Mouse (Mus musculus) right cerebral cortex, adult 18-20 months (tissue): Measurements from ENCODE around the gene Osbp.
A peak's percentile ranks its signal among the peaks of the same experiment; 100 is the strongest.

ENCODE experiments used
- DNase-seq: peaks from one replicate; pipeline ENCODE4 v3.0.0; 2022; ENCODE audit warnings: mixed read lengths

Gene Osbp

DNA sequence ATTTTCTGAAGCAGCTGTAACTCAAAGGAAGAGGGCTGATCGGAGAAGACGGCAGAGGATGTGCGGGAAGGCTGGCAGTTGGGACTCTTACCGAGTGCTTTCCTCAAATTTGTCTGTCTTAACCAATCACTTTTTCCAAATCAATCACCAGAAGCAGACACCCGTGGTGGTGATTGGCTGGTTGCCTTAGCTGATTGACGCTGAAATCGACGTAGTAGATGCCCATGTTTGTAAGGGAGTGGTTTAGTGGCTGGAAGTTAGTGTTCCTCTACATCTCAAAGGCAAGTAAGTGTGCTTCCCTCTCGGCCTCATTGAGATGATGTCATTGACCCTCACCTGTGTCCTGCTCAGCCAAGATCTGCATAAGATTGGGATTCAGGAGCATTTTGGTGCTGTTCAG, 26.3 kb downstream of the Osbp start:
- no peak for DNase-seq

DNA sequence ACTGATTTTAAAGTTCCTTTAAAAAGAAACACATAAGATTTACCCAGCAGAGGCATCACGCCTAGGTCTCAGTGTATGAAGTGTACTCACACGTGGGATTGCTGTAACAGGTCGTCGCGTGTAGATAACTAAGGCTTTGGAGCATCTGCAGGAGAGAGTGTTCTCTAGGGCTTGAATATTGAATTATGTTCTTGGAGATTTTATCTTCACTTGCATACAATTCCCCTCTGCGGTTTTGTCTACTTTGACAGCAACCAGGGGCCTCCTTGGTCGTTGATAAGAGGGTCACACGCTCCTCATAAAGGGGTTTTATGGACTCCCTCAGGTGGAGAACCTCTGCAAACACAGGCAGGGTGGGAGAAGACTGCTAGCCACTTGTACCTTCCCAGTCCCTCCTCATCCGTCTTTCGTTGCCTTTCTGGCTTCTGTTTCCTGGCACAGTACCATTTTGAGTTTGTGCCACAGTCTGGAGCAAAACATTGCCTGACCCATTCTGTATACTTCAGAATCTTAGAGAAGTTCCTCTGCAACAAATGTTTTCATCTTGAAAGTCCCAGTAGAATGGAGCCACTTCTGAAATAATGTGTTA, 26.8 kb downstream of the Osbp start:
- DNase-seq = no peak

DNA sequence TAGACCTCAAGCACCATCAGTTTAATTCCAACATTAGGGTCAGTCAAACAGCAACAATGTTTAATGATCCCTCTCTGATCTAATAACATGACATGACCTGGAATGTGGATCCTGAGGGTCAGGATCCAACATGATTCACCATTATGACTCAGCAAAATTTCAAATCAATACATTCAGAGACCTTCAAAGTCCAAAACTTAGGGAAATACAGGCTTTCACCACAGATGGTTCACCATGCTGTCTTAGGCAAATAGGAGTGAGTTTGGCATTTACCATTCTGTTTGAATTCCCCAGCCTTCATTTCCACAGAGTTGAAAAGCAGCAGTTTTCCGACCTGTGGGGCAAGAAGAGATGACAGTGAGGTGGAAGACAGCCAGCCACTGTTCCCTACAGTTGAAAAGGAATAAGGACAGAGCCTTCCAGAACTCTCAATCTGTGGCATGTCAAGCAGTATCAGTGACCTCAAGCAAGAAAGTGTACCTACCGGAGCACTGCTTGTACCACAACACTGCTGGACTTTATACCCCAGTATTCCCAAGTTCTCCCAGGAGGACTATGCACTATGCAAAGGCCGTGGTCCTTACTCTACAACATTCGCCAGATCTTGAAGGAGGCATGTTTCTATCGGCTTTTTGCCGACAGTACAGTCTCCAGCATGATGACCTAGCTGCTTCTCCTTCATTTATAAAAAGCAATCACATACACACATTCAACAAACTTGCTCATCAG, 29.1 kb downstream of the Osbp start:
- no peak for DNase-seq

DNA sequence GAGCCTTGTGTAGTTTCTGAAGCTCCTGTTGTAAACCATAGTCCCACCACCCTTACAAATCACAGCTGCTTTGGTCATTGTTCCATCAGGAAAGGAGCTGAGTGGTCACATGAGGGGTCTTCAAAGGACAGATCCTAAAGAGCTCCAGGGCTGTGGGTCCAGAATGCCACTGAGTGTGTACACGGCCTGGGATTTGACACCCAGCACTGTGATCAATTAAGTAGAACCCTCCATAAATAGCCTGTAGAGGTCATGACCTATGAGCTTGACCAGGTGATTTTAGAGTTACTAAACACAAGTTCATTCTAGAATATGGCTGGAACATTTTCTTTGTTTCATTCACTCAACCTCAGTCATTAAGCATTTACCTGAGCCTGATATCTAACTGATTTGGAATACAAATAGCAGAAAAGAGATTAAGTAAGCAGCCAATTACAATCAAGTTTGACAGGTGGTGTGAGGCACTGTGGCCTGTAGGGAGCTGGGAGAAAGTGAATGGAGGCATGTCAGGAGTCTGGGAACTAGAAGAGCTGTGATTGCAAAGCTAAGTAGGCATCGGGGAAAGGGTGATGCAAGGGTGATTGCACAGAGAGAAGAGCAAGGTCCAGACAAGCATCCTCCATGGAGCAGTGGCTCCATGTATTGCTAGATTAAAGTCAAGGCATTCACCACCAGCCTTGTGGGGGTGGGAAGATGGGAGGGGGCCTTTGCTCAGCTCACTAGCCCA, 30.1 kb downstream of the Osbp start:
- no peak for DNase-seq

- no peak for DNase-seq
These were observed 35.9 kb downstream of the Osbp start for GRCm38 (mm10) chr19:12001686-12002085.

GRCm38 (mm10) chr19:12002125-12002524, 36.4 kb downstream of the Osbp start:
- DNase-seq = peak; percentile 51

DNA sequence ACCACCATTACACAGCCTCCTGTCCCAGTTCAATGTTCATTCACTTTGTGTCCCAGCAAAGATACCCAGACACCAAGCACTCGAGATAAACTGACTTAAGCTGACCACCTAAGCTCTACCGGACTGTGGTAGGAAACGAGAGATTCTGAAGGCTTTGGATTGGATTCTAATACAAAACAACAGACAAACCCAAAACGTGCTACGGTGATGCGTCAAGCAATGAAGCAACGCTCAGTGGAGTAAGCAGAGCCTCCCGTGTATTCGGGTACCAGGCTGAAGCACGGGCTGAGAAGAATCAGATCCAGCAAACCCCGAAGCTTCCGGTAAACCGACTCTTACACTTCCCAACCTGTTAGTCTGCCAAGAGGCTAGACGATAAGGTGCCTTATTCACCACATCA, 37.0 kb downstream of the Osbp start:
- no peak for DNase-seq

DNA sequence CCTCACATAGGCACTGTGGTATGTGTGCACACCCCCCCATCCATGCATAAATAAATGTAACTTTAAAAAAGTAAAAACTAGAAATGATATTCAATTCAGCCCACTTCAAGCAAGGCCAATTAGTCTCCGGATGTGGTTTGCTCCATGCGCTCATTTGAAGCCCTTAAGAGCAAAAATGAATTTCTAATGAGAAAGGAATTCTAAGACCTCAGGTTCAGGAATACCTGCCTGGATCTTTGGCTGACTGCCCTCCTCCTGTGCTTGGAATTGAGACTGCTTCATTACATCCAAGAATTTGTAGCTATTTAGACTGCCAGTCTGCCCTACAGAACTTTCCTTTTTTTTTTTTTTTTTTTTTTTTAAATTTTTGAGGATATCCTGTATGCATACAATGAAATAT, 37.8 kb downstream of the Osbp start:
- DNase-seq = no peak

DNA sequence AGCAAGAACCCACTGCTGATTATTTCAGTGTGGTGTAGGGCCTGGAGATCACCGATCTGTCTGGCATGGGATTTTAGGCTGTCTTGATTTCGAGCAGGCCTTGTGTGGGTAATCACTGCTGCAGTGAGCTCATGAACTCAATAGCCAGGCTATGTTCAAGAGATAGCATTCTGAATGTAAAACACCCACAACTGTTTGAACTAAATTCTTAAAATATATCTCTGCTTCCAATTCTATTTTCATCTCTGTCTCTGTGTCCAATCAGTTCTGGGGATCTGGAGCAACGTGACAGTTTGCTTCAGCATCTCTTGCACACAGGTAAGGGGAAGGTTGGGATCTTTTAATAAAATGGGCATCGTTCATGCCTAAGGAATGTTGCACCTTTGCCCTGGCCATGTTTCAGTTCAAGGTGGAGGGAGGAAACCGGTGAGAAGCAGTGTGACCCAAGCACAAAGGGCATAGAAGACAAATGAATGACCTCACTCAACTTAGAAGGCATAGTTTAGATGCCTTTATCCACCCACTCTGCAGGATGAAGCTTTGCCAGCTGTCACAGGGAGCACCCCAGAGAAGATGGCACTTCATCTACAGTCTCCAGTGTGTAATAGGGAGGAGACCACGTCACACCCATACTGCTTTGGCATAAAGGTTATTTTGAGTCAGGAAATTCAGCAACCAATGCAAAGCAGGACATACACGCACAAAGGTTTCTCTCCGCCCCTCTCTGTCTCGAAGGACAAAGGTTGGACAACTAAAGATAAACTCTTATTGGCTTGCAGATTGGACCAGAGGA, 38.7 kb downstream of the Osbp start:
- DNase-seq = peak; percentile 34

- peak; percentile 86 for DNase-seq
These were observed 39.9 kb downstream of the Osbp start for GRCm38 (mm10) chr19:12005376-12006360.

- no peak for DNase-seq
These were observed 40.7 kb downstream of the Osbp start for GRCm38 (mm10) chr19:12006361-12006947.

- no peak for DNase-seq
These were observed 41.6 kb downstream of the Osbp start for GRCm38 (mm10) chr19:12007105-12007931.

GRCm38 (mm10) chr19:12008410-12009380, 43.0 kb downstream of the Osbp start:
- no peak for DNase-seq

GRCm38 (mm10) chr19:12009501-12010280, 44.0 kb downstream of the Osbp start:
- DNase-seq = peak; percentile 84

GRCm38 (mm10) chr19:12010281-12010771, 44.6 kb downstream of the Osbp start:
- peak; percentile 45 for DNase-seq

- DNase-seq = peak; percentile 85
These were observed 45.3 kb downstream of the Osbp start for GRCm38 (mm10) chr19:12010916-12011559.
